Mouse (Mus musculus) 3134 (cell line): Measurements from ENCODE around the gene Adamts15.

Experiments
- DNase-seq: peaks from one replicate; pipeline ENCODE4 v3.0.0-alpha.2; 2011; ENCODE audit warnings: low spot score; ENCODE audit not compliant: insufficient read length; ENCODE audit errors: extremely low read depth

Adamts15 gene

GRCm38 (mm10) chr9:30886276-30886675 is 36.0 kb downstream of the Adamts15 start:
- DNase-seq = no peak

DNA sequence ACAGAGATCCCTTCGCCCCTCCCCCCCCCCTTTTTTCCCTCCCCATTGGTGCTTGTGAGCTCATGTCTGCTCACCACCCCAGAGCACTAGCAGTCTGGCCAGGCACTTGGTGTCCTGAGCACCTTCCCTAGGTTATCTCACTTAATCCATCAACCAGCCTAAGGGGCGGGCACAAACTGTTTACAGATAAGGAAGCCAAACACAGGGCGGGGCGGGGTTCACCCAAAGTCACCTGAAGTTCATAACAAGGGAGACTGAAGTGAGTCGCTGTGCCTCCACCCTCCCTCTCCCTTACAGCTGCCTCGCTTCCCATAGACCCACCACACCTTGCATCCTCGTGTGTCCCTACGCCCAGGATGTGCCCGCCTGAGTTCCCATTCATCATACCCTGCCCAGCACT is 41.7 kb downstream of the Adamts15 start:
- no peak for DNase-seq

DNA sequence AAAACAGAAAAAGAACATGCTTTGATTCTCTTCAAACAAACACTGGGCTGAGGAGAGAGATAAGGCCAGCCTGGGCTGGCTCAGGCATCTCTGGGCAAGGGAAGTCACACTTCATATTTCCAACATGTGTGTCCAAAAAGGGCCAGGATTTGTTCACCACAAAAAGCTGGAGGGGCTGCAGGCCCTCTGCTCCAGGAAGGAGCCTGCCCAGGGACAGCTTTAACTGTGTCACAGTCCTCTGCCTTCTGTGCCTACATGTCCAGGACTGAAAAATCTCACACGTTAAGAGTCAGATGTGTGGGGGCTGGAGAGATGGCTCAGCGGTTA is 42.3 kb downstream of the Adamts15 start:
- no peak for DNase-seq

- DNase-seq = no peak
These were observed 42.9 kb downstream of the Adamts15 start for GRCm38 (mm10) chr9:30879248-30879946.

DNA sequence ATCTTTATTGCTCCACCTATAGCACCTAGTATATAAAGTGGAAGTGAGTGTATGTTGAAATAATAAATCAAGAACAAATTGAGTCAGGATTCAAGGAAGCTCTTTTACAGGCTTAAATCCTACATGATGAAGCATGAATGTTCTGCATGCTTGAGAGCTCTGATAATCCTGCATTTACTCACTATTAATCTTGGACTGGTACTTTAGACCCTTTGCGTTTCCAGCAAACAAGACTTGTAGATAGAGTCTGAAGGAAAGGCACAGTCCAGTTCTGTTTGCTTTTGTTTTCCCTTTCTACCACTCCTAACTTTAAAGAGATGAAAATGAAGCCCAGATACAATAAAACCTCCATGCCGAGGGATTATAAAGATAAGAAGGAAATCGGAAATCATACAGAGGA is 45.7 kb downstream of the Adamts15 start:
- DNase-seq = no peak

DNA sequence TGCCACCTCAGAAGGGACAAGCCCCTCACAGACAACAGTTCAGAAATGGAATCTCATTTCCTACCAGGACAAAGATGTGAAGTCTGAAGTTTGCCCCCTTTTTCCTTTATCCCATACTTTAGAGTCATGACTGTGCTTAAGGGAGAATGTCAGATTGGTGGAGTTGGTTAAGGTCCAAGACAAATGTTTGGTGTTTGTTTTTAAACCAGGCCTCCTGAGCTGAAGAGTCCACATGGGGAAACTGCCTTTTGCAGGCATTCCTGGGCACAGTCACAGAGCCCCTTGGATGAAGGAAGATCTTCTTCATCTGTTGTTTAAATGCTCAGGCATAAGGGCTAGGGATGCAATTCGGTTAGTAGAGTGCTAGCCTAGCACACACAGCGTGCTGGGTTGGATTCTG is 66.4 kb downstream of the Adamts15 start:
- no peak for DNase-seq

DNA sequence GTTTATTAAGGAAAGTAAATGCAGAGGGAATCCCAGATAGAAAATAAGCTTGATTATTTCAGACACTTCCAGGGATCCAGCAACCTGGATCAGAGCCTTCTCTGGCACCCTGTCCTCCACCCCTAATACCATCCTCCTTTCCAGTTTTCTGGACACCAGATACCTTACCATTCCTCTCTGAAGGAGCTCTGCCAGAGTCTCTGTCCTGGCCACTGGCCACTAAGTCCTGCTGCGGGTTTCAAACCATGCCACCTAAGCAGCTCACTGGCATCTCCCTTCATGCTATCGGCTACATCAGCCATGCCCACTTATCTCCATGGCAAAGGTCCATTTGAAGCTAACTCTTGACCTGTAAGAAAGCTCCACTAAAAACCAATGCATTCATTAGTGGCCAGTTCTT is 70.4 kb downstream of the Adamts15 start:
- no peak for DNase-seq

- DNase-seq = no peak
These were observed 72.3 kb downstream of the Adamts15 start for GRCm38 (mm10) chr9:30849951-30850350.

- DNase-seq = no peak
These were observed 72.8 kb downstream of the Adamts15 start for GRCm38 (mm10) chr9:30849444-30849843.
